Mouse (Mus musculus) testis, adult 2 months (tissue): ENCODE results near the gene Zbtb43. TPM values are rescaled to one million over a fixed set of nuclear protein-coding genes. Genes with fewer than 3 reads are reported as not detected.

ENCODE experiments used
- H3K27ac ChIP-seq: fragments of 200-500 bp; 2 replicates; pipeline ENCODE4 v1.5.1; 2012; ENCODE audit warnings: low read depth, low read length; ENCODE audit not compliant: control insufficient read depth, insufficient read depth
- H3K27me3 ChIP-seq: fragments of 200-500 bp; 2 replicates; pipeline ENCODE4 v1.6.1; 2012; ENCODE audit warnings: mild to moderate bottlenecking, low read length, moderate library complexity; ENCODE audit not compliant: control insufficient read depth, insufficient read depth
- H3K36me3 ChIP-seq: fragments of 200-500 bp; 2 replicates; pipeline ENCODE4 v1.6.1; 2012; ENCODE audit warnings: mild to moderate bottlenecking, low read length; ENCODE audit not compliant: control insufficient read depth, insufficient read depth
- H3K4me1 ChIP-seq: fragments of 200-500 bp; 2 replicates; pipeline ENCODE4 v1.6.1; 2012; ENCODE audit warnings: low read length; ENCODE audit not compliant: control insufficient read depth, insufficient read depth
- H3K4me3 ChIP-seq: fragments of 200-500 bp; 2 replicates; pipeline ENCODE4 v1.5.1; 2012; ENCODE audit warnings: low read depth, mild to moderate bottlenecking, low read length, moderate library complexity, mixed read lengths; ENCODE audit not compliant: control insufficient read depth
- CTCF ChIP-seq: fragments of 200-500 bp; IDR thresholded peaks from 2 replicates; pipeline ENCODE4 v1.5.1; 2012; ENCODE audit warnings: low read depth, mild to moderate bottlenecking, inconsistent platforms, low read length, moderate library complexity; ENCODE audit not compliant: control insufficient read depth, insufficient read depth, insufficient replicate concordance
- POLR2A ChIP-seq: fragments of 200-500 bp; IDR thresholded peaks from 2 replicates; pipeline ENCODE4 v1.6.1; 2012; ENCODE audit warnings: low read depth, mild to moderate bottlenecking, inconsistent platforms, low read length, moderate library complexity; ENCODE audit not compliant: control insufficient read depth
- polyA plus RNA-seq: library from polyadenylated mRNA; depleted of rRNA; stranded (reverse); fragments of >200 nt; gene quantifications from 2 replicates; pipeline ENCODE4 v1.2.3, GENCODE M21; 2012

Zbtb43 gene
- polyA plus RNA-seq, 1 experiment: 5.4 TPM

- Histone ChIP-seq H3K27me3 (no peaks in the 10 kb centered on the region), H3K4me1 (peaks cover 6% of the 10 kb centered on the region), H3K4me3 (no peak overlapping the region), H3K36me3 (0 out of 2 replicates have a peak, but pooled peaks cover 1% of the 10 kb centered on the region), H3K27ac (no peak overlapping the region)
- no peak for TF ChIP-seq POLR2A
- TF ChIP-seq CTCF: no peak
Observed at GRCm38 (mm10) chr2:33426640-33427398, 41.5 kb downstream of the Zbtb43 start.

GRCm38 (mm10) chr2:33417454-33417853, 50.9 kb downstream of the Zbtb43 start:
- Histone ChIP-seq H3K4me1 (no peaks in the 10 kb centered on the region), H3K4me3 (no peak overlapping the region), H3K27ac (no peak overlapping the region), H3K27me3 (no peaks in the 10 kb centered on the region), H3K36me3 (no peaks in the 10 kb centered on the region; the same call in 1 of the 2 replicates)
- no peak for TF ChIP-seq POLR2A
- TF ChIP-seq CTCF: no peak

GRCm38 (mm10) chr2:33414019-33414418, 54.3 kb downstream of the Zbtb43 start:
- Histone ChIP-seq H3K36me3 (no peaks in the 10 kb centered on the region; the same call in 1 of the 2 replicates), H3K4me3 (no peak overlapping the region), H3K4me1 (no peaks in the 10 kb centered on the region), H3K27ac (no peak overlapping the region), H3K27me3 (no peaks in the 10 kb centered on the region)
- TF ChIP-seq CTCF (no peak), POLR2A (no peak)

GRCm38 (mm10) chr2:33412111-33412510, 56.2 kb downstream of the Zbtb43 start:
- TF ChIP-seq POLR2A (no peak), CTCF (no peak)
- H3K27me3 ChIP-seq: no peaks in the 10 kb centered on the region
- H3K4me3 ChIP-seq: no peak overlapping the region
- H3K27ac ChIP-seq: no peak overlapping the region
- no peaks in the 10 kb centered on the region; the same call in 1 of the 2 replicates for H3K36me3 ChIP-seq
- H3K4me1 ChIP-seq: no peaks in the 10 kb centered on the region

GRCm38 (mm10) chr2:33403511-33404003, 64.8 kb downstream of the Zbtb43 start:
- H3K4me3 ChIP-seq: no peak overlapping the region
- H3K27me3 ChIP-seq: no peaks in the 10 kb centered on the region
- H3K4me1 ChIP-seq: no peaks in the 10 kb centered on the region; the same call in 1 of the 2 replicates
- TF ChIP-seq POLR2A (no peak), CTCF (no peak)
- no peaks in the 10 kb centered on the region for H3K36me3 ChIP-seq
- no peak overlapping the region for H3K27ac ChIP-seq

GRCm38 (mm10) chr2:33402638-33403037, 65.7 kb downstream of the Zbtb43 start:
- Histone ChIP-seq H3K4me3 (no peak overlapping the region), H3K4me1 (no peaks in the 10 kb centered on the region; the same call in 1 of the 2 replicates), H3K27ac (no peak overlapping the region), H3K27me3 (no peaks in the 10 kb centered on the region), H3K36me3 (no peaks in the 10 kb centered on the region)
- TF ChIP-seq POLR2A (no peak), CTCF (no peak)

GRCm38 (mm10) chr2:33402236-33402635, 66.1 kb downstream of the Zbtb43 start:
- no peak overlapping the region for H3K27ac ChIP-seq
- H3K4me1 ChIP-seq: no peaks in the 10 kb centered on the region; the same call in 1 of the 2 replicates
- H3K27me3 ChIP-seq: no peaks in the 10 kb centered on the region
- H3K4me3 ChIP-seq: no peak overlapping the region
- H3K36me3 ChIP-seq: no peaks in the 10 kb centered on the region
- TF ChIP-seq POLR2A (no peak), CTCF (peak; percentile 53; the same call in 1 of the 2 replicates)
